Mouse (Mus musculus) limb, embryonic 12.5 days (tissue): ENCODE results near the gene Taf15. TPM values are rescaled to one million over a fixed set of nuclear protein-coding genes. Genes with fewer than 3 reads are reported as not detected.

Experiments
- ATAC-seq: fragments of 200-750 bp; cut with Nextera tagmentation; 2 replicates; pipeline ENCODE4 v1.8.0; 2017; ENCODE audit warnings: low read depth, moderate TSS enrichment; ENCODE audit not compliant: insufficient number of reproducible peaks, insufficient read depth, low FRiP score, low TSS enrichment
- H3K27ac ChIP-seq: fragments of 300-500 bp; sonication (generic); 2 replicates; pipeline ENCODE4 v1.5.1; 2016; ENCODE audit warnings: mild to moderate bottlenecking, moderate library complexity
- H3K27me3 ChIP-seq: fragments of 300-500 bp; sonication (generic); 2 replicates; pipeline ENCODE4 v1.6.1; 2016; ENCODE audit warnings: mild to moderate bottlenecking, moderate library complexity
- H3K36me3 ChIP-seq: fragments of 300-500 bp; sonication (generic); 2 replicates; pipeline ENCODE4 v1.6.1; 2016; ENCODE audit warnings: mild to moderate bottlenecking, moderate library complexity
- H3K4me1 ChIP-seq: fragments of 300-500 bp; sonication (generic); replicated peaks from 2 replicates; pipeline ENCODE4 v1.6.1; 2016
- H3K4me2 ChIP-seq: fragments of 300-500 bp; sonication (generic); 2 replicates; pipeline ENCODE4 v1.6.1; 2016; ENCODE audit warnings: mild to moderate bottlenecking, moderate library complexity
- H3K4me3 ChIP-seq: fragments of 300-500 bp; sonication (generic); replicated peaks from 2 replicates; pipeline ENCODE4 v1.5.1; 2016; ENCODE audit warnings: mild to moderate bottlenecking
- H3K9ac ChIP-seq: fragments of 300-500 bp; sonication (generic); replicated peaks from 2 replicates; pipeline ENCODE4 v1.6.1; 2016; ENCODE audit warnings: mild to moderate bottlenecking, moderate library complexity
- H3K9me3 ChIP-seq: fragments of 300-500 bp; sonication (generic); 2 replicates; pipeline ENCODE4 v1.6.1; 2016; ENCODE audit warnings: mild to moderate bottlenecking, moderate library complexity
- WGBS: fragments of 180-500 bp; shearing (Covaris S2); methylation state at CpG from one replicate; pipeline ENCODE4 v1.1.7; 2016; 5-methylcytosine and 5-hydroxymethylcytosine counted together
- polyA plus RNA-seq: library from polyadenylated mRNA; unstranded; fragments of >200 nt; fragmentation: Nextera tagmentation; extraction: Ambion mirVana; gene quantifications from 2 replicates; pipeline ENCODE4 v1.2.1, GENCODE M21; 2016

Taf15 gene
- polyA plus RNA-seq, 1 experiment from 2014 or later: 18.6 TPM

DNA sequence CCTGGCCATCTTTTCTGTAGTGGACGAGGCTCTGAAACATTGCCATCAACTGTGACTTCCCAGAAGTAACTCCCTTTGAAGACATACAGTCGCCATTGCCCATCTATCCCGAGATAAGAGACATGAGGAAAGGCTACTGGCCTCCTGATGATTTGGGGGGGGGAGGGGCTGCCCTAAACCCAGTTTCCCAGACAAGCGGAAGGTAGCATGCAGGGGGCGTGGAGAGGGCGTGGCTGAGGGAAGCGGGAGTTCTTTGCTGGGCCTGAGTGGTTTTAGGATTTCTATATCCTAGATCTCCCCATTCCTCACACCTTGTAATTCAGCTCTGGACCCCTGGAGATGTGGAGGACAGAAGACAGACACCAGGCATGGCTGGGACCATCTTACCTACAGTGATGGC is 29.1 kb upstream of the Taf15 start:
- peaks cover 29% of the 10 kb centered on the region for H3K4me1 ChIP-seq
- WGBS: under 1% methylated on average over 7 of the region's 7 CpGs
- no peak overlapping the region for H3K4me3 ChIP-seq
- H3K9me3 ChIP-seq: no peaks in the 10 kb centered on the region
- H3K4me2 ChIP-seq: no peak overlapping the region
- no peak for ATAC-seq
- H3K36me3 ChIP-seq: no peaks in the 10 kb centered on the region
- H3K27me3 ChIP-seq: peaks cover 80% of the 10 kb centered on the region
- H3K9ac ChIP-seq: no peak overlapping the region
- H3K27ac ChIP-seq: no peak overlapping the region

DNA sequence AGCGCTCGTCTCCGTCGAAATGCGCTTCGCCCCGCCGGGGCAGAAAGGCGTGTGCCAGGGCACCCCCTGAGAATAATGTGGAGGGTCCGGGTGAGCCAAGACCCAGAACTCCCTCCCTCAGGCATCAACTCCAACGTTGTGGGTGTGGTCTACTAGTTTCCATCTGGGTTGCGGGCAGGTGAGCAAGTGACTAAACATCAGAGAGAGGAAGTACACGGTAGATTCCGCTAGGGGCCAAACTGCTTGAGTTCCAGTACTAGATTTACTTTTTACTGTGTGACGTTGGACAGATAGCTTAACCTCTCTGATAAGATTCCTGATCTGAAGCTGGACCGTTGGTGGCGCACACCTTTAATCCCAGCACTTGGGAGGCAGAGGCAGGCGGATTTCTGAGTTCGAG is 27.9 kb upstream of the Taf15 start:
- Histone ChIP-seq H3K27ac (no peak overlapping the region), H3K4me2 (peak overlapping the region; percentile 51), H3K9me3 (no peaks in the 10 kb centered on the region), H3K36me3 (no peaks in the 10 kb centered on the region), H3K27me3 (peaks cover 76% of the 10 kb centered on the region), H3K4me3 (peak overlapping the region; percentile 26), H3K9ac (no peak overlapping the region), H3K4me1 (peaks cover 37% of the 10 kb centered on the region)
- ATAC-seq: no peak
- 26% methylated on average over 19 of the region's 19 CpGs for WGBS

DNA sequence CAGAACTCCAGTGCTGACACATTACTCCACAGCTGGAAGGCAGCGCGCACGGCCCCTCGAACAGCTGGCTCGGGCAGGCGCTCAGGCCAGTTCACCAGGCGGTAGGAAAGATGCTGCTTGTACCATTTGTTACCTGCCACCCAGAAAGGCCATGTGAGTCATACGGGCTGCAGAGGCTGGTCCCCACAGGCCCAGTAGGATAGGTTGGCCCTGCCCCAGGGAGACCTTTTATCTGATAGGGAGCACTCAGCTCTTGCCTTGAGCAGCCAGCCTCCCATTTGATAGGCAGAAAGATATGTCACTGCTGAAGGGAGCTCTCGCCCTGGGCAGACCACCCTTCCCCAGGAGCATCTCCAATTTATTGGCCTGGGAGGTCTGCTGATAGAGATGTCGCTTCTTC is 25.3 kb upstream of the Taf15 start:
- H3K4me3 ChIP-seq: no peak overlapping the region
- peaks cover 55% of the 10 kb centered on the region for H3K27me3 ChIP-seq
- no peaks in the 10 kb centered on the region for H3K9me3 ChIP-seq
- peaks cover 35% of the 10 kb centered on the region for H3K4me1 ChIP-seq
- H3K27ac ChIP-seq: no peak overlapping the region
- WGBS: 56% methylated on average over 10 of the region's 10 CpGs
- no peak overlapping the region for H3K9ac ChIP-seq
- H3K36me3 ChIP-seq: no peaks in the 10 kb centered on the region
- ATAC-seq: no peak
- H3K4me2 ChIP-seq: no peak overlapping the region

DNA sequence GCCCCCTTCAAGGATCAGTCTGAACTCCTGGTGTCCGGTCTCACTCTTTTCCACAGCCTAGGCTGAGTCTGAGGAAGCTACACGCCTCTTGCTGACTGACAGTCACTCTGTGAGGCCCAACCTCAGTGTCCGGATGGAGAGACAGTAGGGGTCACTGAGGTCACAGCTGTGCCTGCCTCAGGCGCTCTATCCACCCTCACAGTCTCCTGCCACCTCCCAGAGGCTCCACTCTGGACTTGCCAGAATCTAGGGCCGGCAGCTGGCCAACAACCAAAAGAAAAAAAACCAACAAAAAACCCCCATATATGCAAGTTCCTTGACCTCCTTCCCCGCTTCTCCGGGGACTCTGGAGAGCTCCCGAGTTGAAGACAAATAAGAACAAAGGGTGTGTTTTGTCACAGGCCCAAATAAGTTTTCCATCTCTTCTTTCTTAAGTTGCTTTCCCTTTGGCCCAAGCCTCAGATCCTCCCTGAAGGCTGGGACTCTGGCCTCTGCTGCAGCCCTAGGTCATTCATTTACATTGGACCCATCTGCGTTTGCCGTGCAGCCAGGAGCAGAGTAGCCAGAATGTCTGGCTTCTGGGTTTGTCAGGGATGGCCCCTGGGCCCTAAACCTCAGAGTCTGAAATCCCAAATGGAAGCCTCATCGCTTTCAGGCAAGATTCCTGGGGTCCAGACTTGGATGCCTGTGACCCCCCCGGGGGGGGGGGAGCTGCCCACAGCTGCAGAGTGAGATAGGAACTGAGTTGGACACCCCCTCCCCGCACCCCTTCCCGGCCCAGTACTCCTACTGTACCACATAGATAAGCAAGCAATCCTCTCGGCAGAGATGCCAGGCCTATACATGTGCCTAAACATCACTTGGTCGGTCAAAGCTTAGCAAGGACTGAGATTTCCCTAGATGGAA is 24.6 kb upstream of the Taf15 start:
- Histone ChIP-seq H3K36me3 (no peaks in the 10 kb centered on the region), H3K9me3 (no peaks in the 10 kb centered on the region), H3K4me2 (no peak overlapping the region), H3K27ac (0 out of 2 replicates have a peak overlapping the region, but pooled peaks have one; percentile 7), H3K4me3 (no peak overlapping the region), H3K9ac (no peak overlapping the region), H3K4me1 (peaks cover 33% of the 10 kb centered on the region), H3K27me3 (peaks cover 50% of the 10 kb centered on the region)
- no peak; the same call in 1 of the 2 replicates for ATAC-seq
- WGBS: 39% methylated on average over 16 of the region's 16 CpGs

DNA sequence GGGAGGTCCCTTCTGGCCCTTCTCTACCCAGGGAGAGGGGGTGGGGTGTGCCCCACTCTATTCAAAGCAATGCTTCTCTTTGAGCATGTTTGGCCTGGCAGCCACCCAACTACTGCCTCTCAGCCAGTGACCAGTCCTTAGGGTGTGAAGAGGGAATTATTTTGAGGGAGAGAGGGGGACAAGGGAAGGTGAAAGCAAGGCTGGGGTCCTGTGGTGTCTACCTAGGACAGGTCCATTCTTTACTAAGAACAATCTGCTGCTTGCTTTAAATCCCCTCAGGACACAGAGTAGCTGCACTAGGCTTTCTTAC is 24.0 kb upstream of the Taf15 start:
- no peak overlapping the region for H3K27ac ChIP-seq
- no peak overlapping the region for H3K4me3 ChIP-seq
- no peak for ATAC-seq
- no peak overlapping the region for H3K4me2 ChIP-seq
- H3K9ac ChIP-seq: no peak overlapping the region
- peaks cover 31% of the 10 kb centered on the region for H3K4me1 ChIP-seq
- no peaks in the 10 kb centered on the region for H3K9me3 ChIP-seq
- H3K36me3 ChIP-seq: no peaks in the 10 kb centered on the region
- peaks cover 44% of the 10 kb centered on the region for H3K27me3 ChIP-seq

DNA sequence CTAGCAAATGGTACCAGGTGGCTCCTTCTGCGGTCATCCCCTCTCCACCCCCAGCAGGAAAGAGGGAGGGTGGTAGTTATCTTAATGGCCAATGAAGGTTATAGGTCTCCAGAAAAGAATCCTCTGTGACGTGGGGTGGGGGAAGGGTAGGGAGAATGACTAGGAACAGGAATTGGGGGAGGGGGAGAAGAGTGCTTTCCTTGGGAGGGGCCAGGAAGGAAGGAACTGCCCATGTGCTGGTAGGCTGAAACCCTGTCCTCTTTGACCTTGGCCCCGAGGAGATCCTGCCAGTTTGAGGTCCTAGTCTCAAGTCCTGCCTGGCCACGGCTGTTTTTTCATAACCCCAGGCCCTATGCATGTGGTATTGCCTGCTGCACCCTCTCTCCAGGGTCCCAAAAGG is 23.6 kb upstream of the Taf15 start:
- H3K4me3 ChIP-seq: no peak overlapping the region
- WGBS: 24% methylated on average over 4 of the region's 4 CpGs
- H3K4me2 ChIP-seq: no peak overlapping the region
- H3K4me1 ChIP-seq: peaks cover 28% of the 10 kb centered on the region
- peaks cover 40% of the 10 kb centered on the region for H3K27me3 ChIP-seq
- no peaks in the 10 kb centered on the region for H3K36me3 ChIP-seq
- H3K9me3 ChIP-seq: no peaks in the 10 kb centered on the region
- no peak for ATAC-seq
- H3K9ac ChIP-seq: no peak overlapping the region
- H3K27ac ChIP-seq: no peak overlapping the region

DNA sequence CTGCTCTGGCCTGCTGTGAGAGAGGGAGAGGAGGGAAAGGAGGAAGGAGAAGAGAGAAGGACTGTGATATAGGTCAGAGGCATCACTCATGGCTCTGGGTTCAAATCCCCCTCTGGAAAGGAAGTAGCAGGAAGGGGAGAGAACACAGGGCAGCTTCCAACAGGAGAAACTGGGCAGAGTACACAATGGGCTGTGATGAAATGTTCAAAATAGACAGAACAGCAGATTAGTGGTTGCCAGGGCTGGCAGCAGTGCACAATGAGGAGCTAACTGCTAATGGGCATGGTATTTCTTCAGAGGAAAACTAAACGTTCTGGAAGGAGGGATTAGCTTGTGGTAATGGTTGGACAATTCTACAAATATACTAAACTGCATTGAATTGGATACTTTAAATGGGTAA is 22.3 kb upstream of the Taf15 start:
- WGBS: 48% methylated on average over 1 of the region's 1 CpGs
- no peak overlapping the region for H3K27ac ChIP-seq
- H3K9ac ChIP-seq: no peak overlapping the region
- H3K4me1 ChIP-seq: peaks cover 35% of the 10 kb centered on the region
- H3K4me2 ChIP-seq: no peak overlapping the region
- H3K9me3 ChIP-seq: no peaks in the 10 kb centered on the region
- peaks cover 27% of the 10 kb centered on the region for H3K27me3 ChIP-seq
- no peaks in the 10 kb centered on the region for H3K36me3 ChIP-seq
- no peak overlapping the region for H3K4me3 ChIP-seq
- no peak for ATAC-seq

DNA sequence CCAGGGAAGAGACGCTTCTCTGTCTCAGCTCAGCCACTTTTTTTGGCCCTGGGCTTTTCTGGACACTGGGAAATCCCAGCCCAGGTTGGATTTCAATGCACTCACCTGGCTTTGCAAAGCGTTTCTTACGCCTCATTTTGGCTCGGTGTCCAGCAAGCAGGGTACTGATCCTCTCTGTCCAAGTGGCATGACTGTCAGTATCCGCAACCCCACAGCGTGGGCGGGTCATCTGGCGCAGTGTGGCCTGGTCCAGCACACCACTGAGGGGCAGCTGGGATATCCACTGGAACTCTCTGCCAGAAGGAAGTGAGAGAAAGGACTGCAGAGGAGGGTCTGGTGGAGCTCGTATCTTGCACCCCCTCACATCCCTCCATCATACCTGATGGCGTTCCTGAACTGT is 21.6 kb upstream of the Taf15 start:
- no peak overlapping the region for H3K4me3 ChIP-seq
- peaks cover 20% of the 10 kb centered on the region for H3K27me3 ChIP-seq
- H3K36me3 ChIP-seq: no peaks in the 10 kb centered on the region
- no peak for ATAC-seq
- H3K9ac ChIP-seq: no peak overlapping the region
- no peak overlapping the region for H3K27ac ChIP-seq
- no peaks in the 10 kb centered on the region for H3K9me3 ChIP-seq
- peaks cover 39% of the 10 kb centered on the region for H3K4me1 ChIP-seq
- WGBS: 82% methylated on average over 10 of the region's 10 CpGs
- H3K4me2 ChIP-seq: no peak overlapping the region

DNA sequence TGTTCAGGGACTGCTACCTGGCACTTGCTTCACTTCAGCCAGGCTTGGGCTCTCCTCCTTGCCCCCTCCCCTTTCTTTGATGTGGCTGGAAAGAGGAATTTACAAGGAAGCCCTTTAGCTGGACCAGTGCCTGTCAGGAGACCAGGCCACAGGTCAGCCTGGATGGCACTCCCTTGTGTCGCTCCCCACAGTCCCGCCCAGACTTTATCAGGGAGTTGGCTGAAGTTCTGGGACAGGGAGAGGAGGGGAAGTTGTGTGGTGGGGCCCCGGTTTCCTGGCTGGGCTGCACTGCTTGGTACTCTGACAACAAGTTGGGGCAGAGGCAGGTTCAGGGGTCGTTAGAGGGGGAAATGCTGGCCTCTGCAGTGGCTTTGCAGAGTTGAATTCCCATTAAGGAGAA is 18.3 kb upstream of the Taf15 start:
- 8% methylated on average over 4 of the region's 4 CpGs for WGBS
- Histone ChIP-seq H3K4me3 (no peak overlapping the region), H3K9me3 (no peaks in the 10 kb centered on the region), H3K4me1 (peaks cover 41% of the 10 kb centered on the region), H3K36me3 (no peaks in the 10 kb centered on the region), H3K9ac (0 out of 2 replicates have a peak overlapping the region, but pooled peaks have one; percentile 14), H3K27ac (no peak overlapping the region), H3K4me2 (no peak overlapping the region), H3K27me3 (0 out of 2 replicates have a peak, but pooled peaks cover 3% of the 10 kb centered on the region)
- ATAC-seq: no peak

DNA sequence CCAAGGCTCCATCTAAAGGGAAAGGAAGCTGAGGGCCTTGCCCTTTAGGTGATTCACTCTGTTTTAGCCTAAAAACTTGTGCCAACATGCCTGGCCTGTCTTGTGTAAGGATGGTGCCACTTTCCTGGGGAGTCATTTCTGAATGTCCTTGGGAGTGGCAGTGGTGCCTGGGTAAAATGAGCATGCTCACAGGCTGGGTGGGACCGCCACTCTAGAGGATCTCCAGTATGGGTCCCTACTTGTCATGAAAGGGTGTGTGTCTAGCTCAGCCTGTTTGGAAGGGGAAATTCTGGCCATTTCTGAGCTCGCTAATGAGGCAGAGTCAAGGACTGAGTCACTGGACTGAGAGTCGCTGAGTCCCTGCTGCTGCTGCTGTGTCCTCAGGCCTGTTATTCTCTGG is 17.3 kb upstream of the Taf15 start:
- peaks cover 40% of the 10 kb centered on the region for H3K4me1 ChIP-seq
- 59% methylated on average over 3 of the region's 3 CpGs for WGBS
- no peaks in the 10 kb centered on the region for H3K36me3 ChIP-seq
- H3K4me3 ChIP-seq: no peak overlapping the region
- H3K9ac ChIP-seq: no peak overlapping the region
- ATAC-seq: no peak
- H3K27ac ChIP-seq: 0 out of 2 replicates have a peak overlapping the region, but pooled peaks have one; percentile 17
- peaks cover 7% of the 10 kb centered on the region for H3K27me3 ChIP-seq
- H3K4me2 ChIP-seq: no peak overlapping the region
- no peaks in the 10 kb centered on the region for H3K9me3 ChIP-seq

DNA sequence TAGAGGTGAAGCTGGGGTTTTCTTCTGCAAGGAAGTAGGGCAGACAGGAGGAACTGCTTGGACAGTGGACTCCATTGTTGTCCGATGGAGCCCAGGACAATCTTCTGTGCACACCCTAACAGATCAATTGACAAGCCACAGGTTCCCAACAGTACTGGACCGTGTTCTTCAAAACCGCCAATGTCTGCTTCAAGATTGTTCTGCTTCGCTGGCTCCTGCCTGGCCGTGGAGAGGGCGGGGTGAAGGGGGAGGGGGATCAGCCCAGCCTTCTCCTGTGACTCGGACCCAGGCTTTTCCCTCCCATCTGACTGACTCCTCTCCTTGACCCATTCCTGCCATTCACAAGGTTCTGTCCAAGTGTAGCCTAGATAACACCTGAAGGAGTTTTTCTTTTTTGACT is 15.6 kb upstream of the Taf15 start:
- no peak for ATAC-seq
- WGBS: 43% methylated on average over 7 of the region's 7 CpGs
- peaks cover 43% of the 10 kb centered on the region for H3K4me1 ChIP-seq
- H3K27me3 ChIP-seq: peaks cover 23% of the 10 kb centered on the region
- H3K9me3 ChIP-seq: no peaks in the 10 kb centered on the region
- no peak overlapping the region for H3K9ac ChIP-seq
- 0 out of 2 replicates have a peak overlapping the region, but pooled peaks have one; percentile 7 for H3K4me2 ChIP-seq
- no peaks in the 10 kb centered on the region for H3K36me3 ChIP-seq
- H3K27ac ChIP-seq: peak overlapping the region; percentile 74
- H3K4me3 ChIP-seq: no peak overlapping the region
